Mouse (Mus musculus) limb, embryonic 14.5 days (tissue): ENCODE measurements around the gene Slc5a5. TPM values are rescaled to one million over a fixed set of nuclear protein-coding genes. Genes with fewer than 3 reads are reported as not detected.

Experiments used
- ATAC-seq: fragments of 200-750 bp; cut with Nextera tagmentation; 2 replicates; pipeline ENCODE4 v1.8.0; 2017; ENCODE audit warnings: low read depth, moderate number of reproducible peaks, moderate TSS enrichment; ENCODE audit not compliant: low FRiP score
- DNase-seq: peaks from one replicate; pipeline ENCODE4 v3.0.0-alpha.2; 2015; ENCODE audit warnings: low spot score
- H3K27ac ChIP-seq: fragments of 300-500 bp; sonication (generic); replicated peaks from 2 replicates; pipeline ENCODE4 v1.5.1; 2014; ENCODE audit warnings: low read depth, mild to moderate bottlenecking, low read length, moderate library complexity, mixed read lengths
- H3K27me3 ChIP-seq: fragments of 300-500 bp; sonication (generic); 2 replicates; pipeline ENCODE4 v1.6.1; 2014; ENCODE audit warnings: low read length, mixed read lengths; ENCODE audit not compliant: control insufficient read depth, insufficient read depth
- H3K36me3 ChIP-seq: fragments of 300-500 bp; sonication (generic); 2 replicates; pipeline ENCODE4 v1.6.1; 2014; ENCODE audit warnings: mild to moderate bottlenecking, low read length, moderate library complexity, mixed read lengths; ENCODE audit not compliant: control insufficient read depth, insufficient read depth
- H3K4me1 ChIP-seq: fragments of 300-500 bp; sonication (generic); 2 replicates; pipeline ENCODE4 v1.6.1; 2014; ENCODE audit warnings: antibody characterized with exemption, low read length, mixed read lengths; ENCODE audit not compliant: control insufficient read depth, insufficient read depth
- H3K4me2 ChIP-seq: fragments of 300-500 bp; sonication (generic); replicated peaks from 2 replicates; pipeline ENCODE4 v1.6.1; 2014; ENCODE audit warnings: low read depth, mild to moderate bottlenecking, low read length, moderate library complexity; ENCODE audit not compliant: severe bottlenecking
- H3K4me3 ChIP-seq: fragments of 300-500 bp; sonication (generic); replicated peaks from 2 replicates; pipeline ENCODE4 v1.5.1; 2014; ENCODE audit warnings: low read length
- H3K9ac ChIP-seq: fragments of 300-500 bp; sonication (generic); 2 replicates; pipeline ENCODE4 v1.6.1; 2014; ENCODE audit warnings: mild to moderate bottlenecking, low read depth, low read length, moderate library complexity; ENCODE audit not compliant: severe bottlenecking
- H3K9me3 ChIP-seq: fragments of 300-500 bp; sonication (generic); 2 replicates; pipeline ENCODE4 v1.6.1; 2016; ENCODE audit warnings: low read length; ENCODE audit not compliant: control insufficient read depth
- POLR2A ChIP-seq: fragments of 200-500 bp; IDR thresholded peaks from 2 replicates; pipeline ENCODE4 v1.8.0; 2012; ENCODE audit warnings: inconsistent platforms, mild to moderate bottlenecking, moderate library complexity, borderline replicate concordance; ENCODE audit not compliant: insufficient read depth, insufficient read length; ENCODE audit errors: extremely low read depth
- WGBS: fragments of 180-500 bp; shearing (Covaris S2); extraction: QIAGEN DNeasy Blood & Tissue Kit; methylation state at CpG from one replicate; pipeline ENCODE4 v1.1.7; 2014; 5-methylcytosine and 5-hydroxymethylcytosine counted together
- polyA plus RNA-seq, 2 experiments: library from polyadenylated mRNA; depleted of rRNA in 1 of 2; stranded (reverse) in 1 of 2; unstranded in 1 of 2; fragments of >200 nt; fragmentation: Nextera tagmentation in 1 of 2; extraction: Ambion mirVana in 1 of 2; gene quantifications; 2 replicates each; pipeline versions ENCODE4 v1.2.1 to v1.2.3; 2012 to 2014

Slc5a5 gene
- polyA plus RNA-seq, 2 experiments, result 0.83 to 1.4 TPM

GRCm38 (mm10) chr8:70839408-70840351 lies 52.9 kb downstream of the Slc5a5 start, which contains the start of gene Arrdc2:
Gene Arrdc2 (minus strand): TSS chr8:70839720.
- H3K4me2 ChIP-seq, result peak within 1 kb of the TSS; percentile 85
- peak within 1 kb of the TSS; percentile 67 for H3K4me3 ChIP-seq
- 3% methylated on average over 45 of the region's 55 CpGs for WGBS
- 0 out of 2 replicates have a peak, but pooled peaks cover 3% of the 10 kb centered on the region for H3K4me1 ChIP-seq
- H3K27me3 ChIP-seq, result no peaks in the 10 kb centered on the region
- no peaks in the 10 kb centered on the region for H3K9me3 ChIP-seq
- DNase-seq (peak; percentile 100), ATAC-seq (peak; percentile 98)
- peak within 1 kb of the TSS; percentile 85 for H3K27ac ChIP-seq
- peaks cover 18% of the 10 kb centered on the region; the same call in 1 of the 2 replicates for H3K36me3 ChIP-seq
- peak within 1 kb of the TSS; percentile 68 for H3K9ac ChIP-seq
- TF ChIP-seq POLR2A, result peak; percentile 90; the same call in 1 of the 2 replicates

GRCm38 (mm10) chr8:70838654-70839407 lies 53.7 kb downstream of the Slc5a5 start:
- WGBS, result 3% methylated on average over 55 of the region's 66 CpGs
- H3K27ac ChIP-seq, result peak overlapping the region; percentile 85

DNA sequence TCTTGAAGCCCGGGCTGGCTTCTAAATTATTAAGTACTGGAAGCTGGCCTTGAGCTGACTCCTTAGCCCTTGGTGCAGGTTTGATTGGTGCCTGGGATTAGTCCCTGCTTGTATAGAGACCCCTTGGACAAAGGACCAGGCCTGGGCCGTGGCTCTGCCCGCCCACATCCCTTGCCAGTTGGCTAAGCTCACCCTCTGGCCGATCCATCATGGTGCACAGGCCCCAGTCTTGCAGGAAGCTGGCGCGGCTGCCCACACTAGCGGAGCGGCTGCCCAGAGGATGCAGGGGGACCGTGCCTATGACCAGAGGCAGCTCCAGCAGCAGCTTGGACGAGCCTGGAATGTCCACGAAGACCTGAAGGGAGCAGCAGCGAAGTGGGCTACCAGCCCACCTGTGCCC lies 55.9 kb downstream of the Slc5a5 start:
- Histone ChIP-seq H3K9ac (no peak overlapping the region), H3K36me3 (peaks cover 18% of the 10 kb centered on the region; the same call in 1 of the 2 replicates), H3K4me2 (no peak overlapping the region), H3K27ac (no peak overlapping the region), H3K9me3 (no peaks in the 10 kb centered on the region), H3K4me3 (no peak overlapping the region), H3K4me1 (0 out of 2 replicates have a peak, but pooled peaks cover 3% of the 10 kb centered on the region), H3K27me3 (no peaks in the 10 kb centered on the region)
- ATAC-seq (no peak), DNase-seq (no peak)
- WGBS, result 85% methylated on average over 12 of the region's 12 CpGs
- no peak for TF ChIP-seq POLR2A

More at GRCm38 (mm10) chr8:70838654-70839407, 53.7 kb downstream of the Slc5a5 start:
- H3K36me3 ChIP-seq, result peaks cover 18% of the 10 kb centered on the region; the same call in 1 of the 2 replicates
- H3K27me3 ChIP-seq, result no peaks in the 10 kb centered on the region
- no peaks in the 10 kb centered on the region for H3K9me3 ChIP-seq
- peak; percentile 43 for ATAC-seq
- peak overlapping the region; percentile 68 for H3K9ac ChIP-seq
- peak overlapping the region; percentile 67 for H3K4me3 ChIP-seq
- peak overlapping the region; percentile 85 for H3K4me2 ChIP-seq
- DNase-seq, result peak; percentile 29
- no peak for TF ChIP-seq POLR2A
- H3K4me1 ChIP-seq, result 0 out of 2 replicates have a peak, but pooled peaks cover 3% of the 10 kb centered on the region

GRCm38 (mm10) chr8:70834071-70834470 lies 58.5 kb downstream of the Slc5a5 start:
- no peak for ATAC-seq
- no peak overlapping the region for H3K4me2 ChIP-seq
- peaks cover 18% of the 10 kb centered on the region; the same call in 1 of the 2 replicates for H3K36me3 ChIP-seq
- H3K27me3 ChIP-seq, result no peaks in the 10 kb centered on the region
- H3K27ac ChIP-seq, result no peak overlapping the region
- H3K4me1 ChIP-seq, result no peaks in the 10 kb centered on the region
- H3K9me3 ChIP-seq, result no peaks in the 10 kb centered on the region
- H3K9ac ChIP-seq, result no peak overlapping the region
- TF ChIP-seq POLR2A, result no peak
- WGBS, result 98% methylated on average over 3 of the region's 3 CpGs
- no peak for DNase-seq
- no peak overlapping the region for H3K4me3 ChIP-seq

GRCm38 (mm10) chr8:70833520-70833919 lies 59.0 kb downstream of the Slc5a5 start:
- Histone ChIP-seq H3K4me2 (no peak overlapping the region), H3K4me3 (no peak overlapping the region), H3K9me3 (no peaks in the 10 kb centered on the region), H3K9ac (0 out of 2 replicates have a peak overlapping the region, but pooled peaks have one; percentile 12), H3K4me1 (no peaks in the 10 kb centered on the region), H3K27ac (no peak overlapping the region), H3K27me3 (no peaks in the 10 kb centered on the region), H3K36me3 (peaks cover 18% of the 10 kb centered on the region; the same call in 1 of the 2 replicates)
- ATAC-seq (0 out of 2 replicates have a peak, but pooled peaks have one; percentile 24), DNase-seq (no peak)
- TF ChIP-seq POLR2A, result no peak
- 43% methylated on average over 9 of the region's 15 CpGs for WGBS
